Mouse (Mus musculus) embryo, embryonic 10 days (tissue): Measurements from ENCODE around the gene Cd81.

Experiments
- DNase-seq: peaks from one replicate; pipeline ENCODE4 v3.0.0-alpha.2; 2015; ENCODE audit warnings: low spot score

The Cd81 gene

DNA sequence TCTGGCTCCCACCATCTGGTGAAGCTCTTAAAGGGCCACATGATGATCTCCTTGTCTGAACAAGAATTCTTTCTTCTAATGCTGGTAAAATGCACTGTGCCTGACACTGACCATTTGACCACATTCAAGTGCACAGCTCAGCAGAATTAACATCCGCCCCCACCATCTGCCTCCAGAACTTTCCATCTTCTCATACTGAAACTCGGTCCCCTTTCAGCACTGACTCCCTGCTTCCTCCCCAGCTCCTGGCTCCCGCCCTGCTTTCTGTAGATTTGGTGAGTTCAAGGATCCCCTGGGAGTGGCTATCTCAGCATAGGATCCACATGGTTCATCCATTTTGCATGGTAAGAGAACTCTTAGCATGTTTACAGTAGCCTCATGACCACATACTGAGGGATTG lies 31.8 kb upstream of the Cd81 start:
- no peak for DNase-seq

GRCm38 (mm10) chr7:143021356-143022164 lies 31.0 kb upstream of the Cd81 start:
- DNase-seq: no peak

- DNase-seq: no peak
Observed at GRCm38 (mm10) chr7:143023499-143023898, 29.0 kb upstream of the Cd81 start.

DNA sequence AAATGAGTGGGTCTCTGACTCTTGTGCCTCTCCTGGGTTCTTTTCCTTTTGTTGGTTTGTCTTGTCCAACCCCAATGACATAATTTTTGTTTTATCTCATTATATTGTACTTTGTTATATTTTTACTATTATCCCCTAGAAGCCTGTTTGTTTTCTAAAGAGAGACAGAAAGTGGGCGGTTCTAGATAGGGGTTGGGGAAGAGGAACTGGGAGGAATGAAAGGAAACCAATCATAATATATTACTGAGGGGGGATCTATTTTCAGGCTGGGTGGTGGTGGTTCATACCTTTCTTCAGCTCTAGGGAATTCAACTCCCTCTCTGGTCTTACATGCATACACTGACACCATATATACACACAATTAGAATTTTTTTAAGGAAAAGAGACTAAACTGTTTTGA lies 28.2 kb upstream of the Cd81 start:
- DNase-seq: no peak

- DNase-seq: no peak
Observed at GRCm38 (mm10) chr7:143025496-143025895, 27.0 kb upstream of the Cd81 start.

GRCm38 (mm10) chr7:143027196-143027595 lies 25.3 kb upstream of the Cd81 start:
- DNase-seq: no peak

- no peak for DNase-seq
Observed at GRCm38 (mm10) chr7:143031816-143032215, 20.7 kb upstream of the Cd81 start.

- no peak for DNase-seq
Observed at GRCm38 (mm10) chr7:143033581-143033980, 19.0 kb upstream of the Cd81 start.

DNA sequence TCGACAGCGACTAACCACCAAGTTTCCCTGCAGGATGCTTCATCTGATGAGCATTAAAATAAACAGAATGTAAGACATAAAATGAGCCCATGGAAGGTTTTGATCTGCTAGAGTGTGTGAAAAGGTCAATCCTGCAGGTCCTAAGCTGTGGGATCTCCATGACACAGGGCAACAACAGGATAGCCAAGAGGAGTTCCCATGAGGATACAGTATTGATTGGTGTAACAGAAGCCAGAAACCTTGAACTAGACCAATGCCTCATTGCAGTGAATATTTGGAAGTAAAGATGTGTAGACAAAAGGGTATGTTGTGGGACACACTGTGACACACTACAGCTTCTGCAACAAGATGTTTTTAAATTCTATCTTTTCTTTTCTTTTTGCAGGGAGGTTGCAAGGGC lies 18.4 kb upstream of the Cd81 start:
- DNase-seq: no peak

DNA sequence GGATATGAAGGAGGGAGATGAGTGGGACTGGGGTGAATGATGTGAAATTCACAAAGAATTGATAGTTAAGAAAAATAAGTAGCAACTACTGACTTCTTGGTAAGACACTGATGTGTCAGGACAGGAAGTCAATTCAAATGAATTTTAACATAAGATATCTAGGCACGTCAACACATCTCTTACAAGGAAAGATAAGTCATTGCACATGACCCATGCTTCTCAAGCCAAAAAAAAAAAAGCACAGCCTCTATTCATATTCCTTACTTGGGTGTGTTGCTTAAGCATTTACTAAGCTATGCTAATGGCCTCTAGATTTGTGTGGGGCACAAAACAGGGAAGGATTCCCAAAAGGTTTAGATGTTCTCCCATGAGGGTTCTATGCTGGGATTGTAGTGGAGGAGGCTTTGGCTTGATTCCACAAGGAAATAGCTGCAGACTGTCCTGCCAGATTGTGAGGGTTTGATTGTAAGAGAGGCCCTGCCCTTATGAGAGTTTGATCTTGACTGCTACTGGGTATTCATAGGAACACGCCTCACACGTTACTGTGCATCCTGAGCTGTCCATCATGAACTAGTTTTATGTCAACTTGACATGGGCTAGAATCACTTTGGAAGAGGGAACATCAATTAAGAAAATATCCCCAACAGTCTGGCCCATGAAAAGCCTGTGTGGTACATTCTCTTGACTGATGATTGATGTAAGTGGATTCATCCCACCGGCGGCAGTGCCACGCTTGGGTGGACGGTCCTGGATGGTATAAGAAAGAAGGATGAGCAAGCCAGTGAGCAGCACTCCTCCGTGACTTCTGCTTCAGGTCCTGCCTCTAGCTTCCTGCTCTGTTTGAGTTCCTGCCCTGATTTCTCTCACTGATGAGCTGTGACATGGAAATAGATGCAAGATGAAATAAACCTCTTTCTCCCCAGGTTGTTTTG lies 17.8 kb upstream of the Cd81 start:
- DNase-seq: no peak

DNA sequence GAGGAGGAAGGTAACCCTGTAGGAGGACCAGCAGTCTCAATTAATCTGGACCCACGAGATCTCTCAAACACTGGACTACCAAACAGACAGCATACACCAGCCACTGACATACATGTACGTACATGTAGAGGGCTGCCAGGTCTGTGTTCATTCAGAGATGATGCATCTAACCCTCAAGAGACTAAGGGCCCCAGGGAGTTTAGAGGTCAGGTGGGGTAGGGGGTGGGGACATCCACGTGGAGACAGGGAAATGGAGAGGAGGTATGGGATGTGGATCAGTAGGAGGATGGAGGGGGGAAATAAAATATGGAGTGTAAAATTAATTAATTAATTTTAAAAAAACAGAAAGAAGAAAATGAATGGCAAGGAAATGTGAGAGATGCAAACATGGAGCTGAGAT lies 15.8 kb upstream of the Cd81 start:
- no peak for DNase-seq

DNA sequence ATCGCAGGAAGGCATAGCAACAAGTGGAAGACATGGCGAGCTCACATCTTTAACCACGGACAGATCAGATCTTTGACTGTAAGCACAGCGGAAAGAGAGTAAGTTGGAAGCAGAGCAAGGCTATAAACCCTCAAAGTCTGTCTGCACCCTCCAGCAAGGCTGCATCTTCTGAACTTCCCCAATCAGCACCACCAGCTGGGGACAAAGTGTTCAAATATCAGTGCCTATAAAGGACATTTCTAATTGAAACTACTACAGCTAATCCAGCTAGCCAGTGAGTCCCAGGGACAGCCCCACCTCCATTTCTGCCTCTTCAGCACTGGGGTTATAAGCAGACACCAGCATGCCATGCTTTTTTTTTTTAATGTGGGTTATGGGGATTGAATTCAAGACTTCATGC lies 15.2 kb upstream of the Cd81 start:
- DNase-seq: no peak

DNA sequence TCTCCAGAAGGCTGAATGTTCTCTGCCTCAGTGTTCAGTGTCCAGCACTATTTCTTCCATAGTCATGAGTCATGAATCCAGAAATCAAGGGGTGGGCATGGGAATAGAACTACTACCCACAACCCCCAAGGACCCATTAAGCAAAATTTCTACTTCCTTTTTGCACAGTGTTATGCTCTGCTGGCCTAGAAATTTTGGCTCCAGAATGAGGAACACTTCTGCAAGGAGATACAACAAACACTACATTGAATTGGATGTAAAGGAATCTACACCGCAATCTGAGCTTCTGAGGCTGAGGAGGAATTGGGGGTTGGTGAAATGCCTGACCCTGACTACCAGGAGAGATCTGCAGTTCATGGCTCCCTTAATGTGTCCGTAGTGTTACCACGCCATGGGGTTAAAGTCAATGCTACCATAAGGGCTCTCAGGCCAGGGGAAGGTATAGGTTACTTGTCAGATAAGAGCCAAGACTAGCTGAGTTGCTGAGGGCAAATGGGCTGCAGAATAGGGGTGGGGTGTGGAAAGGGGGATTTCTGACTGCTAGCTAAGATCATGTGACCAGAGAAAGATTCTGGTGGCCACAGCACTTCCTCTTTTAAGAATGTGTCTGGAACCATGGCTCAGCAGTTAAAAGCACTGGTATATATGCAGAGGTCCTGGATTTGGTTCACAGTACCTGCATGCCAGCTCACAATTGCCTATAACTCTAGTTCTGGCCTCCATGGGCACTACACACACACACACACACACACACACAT lies 14.2 kb upstream of the Cd81 start:
- no peak for DNase-seq

GRCm38 (mm10) chr7:143040561-143040960 lies 12.0 kb upstream of the Cd81 start:
- no peak for DNase-seq

DNA sequence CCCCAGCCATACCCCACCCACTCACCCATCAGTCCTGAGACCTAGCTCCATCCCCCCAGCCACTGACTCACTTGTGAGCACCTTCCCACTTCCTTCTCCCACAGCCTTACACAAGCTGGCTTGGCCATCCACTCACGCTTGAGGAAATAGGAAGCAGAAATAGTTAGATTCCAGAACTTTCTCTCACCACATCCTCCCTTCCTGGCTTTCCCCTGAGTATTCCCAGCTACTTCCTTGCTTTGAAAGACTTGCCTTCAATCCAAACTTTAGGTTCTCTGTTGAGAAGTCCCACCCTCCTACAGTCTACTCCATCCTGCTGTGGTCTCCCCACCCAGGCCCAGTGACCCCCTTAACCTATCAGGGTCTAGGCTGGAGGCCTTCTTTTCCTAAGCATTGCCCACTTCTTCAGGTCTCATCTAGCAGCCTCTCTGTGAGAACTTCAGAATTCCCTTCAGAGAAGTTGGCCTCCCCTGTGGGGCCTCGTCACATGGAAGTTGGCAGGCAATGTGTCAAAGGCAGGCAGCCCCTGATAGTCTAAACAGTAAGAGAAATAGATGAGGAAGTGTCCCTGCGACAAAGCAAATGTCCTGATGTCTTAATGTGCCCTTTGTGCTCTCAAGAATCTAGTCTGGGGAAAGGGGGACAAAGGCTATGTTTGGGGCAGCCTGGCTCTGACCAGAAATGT lies 11.3 kb upstream of the Cd81 start:
- no peak for DNase-seq

- DNase-seq: no peak
Observed at GRCm38 (mm10) chr7:143042089-143042488, 10.4 kb upstream of the Cd81 start.

DNA sequence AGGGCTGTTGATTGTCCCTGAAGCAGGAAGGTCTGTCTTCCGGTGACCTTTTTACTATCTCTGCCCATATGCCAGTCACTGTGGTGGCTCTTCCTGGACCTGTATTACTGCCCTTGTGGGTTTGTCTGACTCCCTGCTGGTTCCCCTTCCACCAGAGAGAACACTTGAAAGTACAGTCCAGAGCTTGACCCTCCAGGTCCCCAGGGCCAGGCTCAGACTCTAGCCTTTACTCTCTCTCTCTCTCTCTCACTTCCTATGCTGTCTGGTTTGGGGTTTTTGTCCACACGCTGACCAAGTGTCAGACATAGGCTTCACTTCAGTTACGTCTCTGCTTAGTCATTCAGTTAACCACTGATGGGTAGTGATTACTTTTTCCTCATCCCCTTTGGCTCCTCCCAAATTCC lies 9.6 kb upstream of the Cd81 start:
- no peak for DNase-seq

DNA sequence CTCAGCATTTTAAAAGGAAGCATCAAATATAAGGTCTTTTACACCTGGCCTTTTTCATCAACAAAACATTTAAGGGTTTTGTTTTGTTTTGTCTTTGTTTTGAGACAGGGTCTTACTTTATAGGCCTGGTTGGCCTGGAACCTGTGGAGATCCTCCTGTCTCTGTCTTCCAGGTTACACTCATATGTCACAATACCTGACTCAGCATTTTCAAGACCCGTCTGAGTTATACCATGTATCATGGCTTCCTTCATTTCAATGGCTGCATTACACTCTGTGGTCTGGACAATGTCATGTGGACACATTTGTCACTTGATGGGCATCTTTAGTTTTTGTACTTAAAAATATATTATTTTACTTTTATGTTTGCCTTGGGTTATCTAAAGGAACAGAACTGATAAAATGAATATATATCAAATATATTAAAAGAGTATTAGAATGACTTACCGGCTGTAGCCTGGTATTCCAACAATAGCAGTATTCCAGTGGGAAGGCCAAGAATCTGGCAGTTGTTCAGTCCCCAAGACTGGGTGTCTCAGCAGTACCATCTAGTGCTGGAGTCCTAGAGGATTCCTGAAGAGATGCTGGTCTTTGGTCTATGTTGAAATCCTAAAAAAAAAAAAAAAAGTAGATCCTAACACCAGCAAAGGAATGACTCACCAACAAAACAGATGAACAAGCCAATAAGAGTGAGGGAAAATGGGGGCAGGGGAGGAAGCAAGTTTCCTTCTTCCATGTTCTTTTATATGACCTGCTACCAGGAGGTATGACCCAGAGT lies 8.3 kb upstream of the Cd81 start:
- no peak for DNase-seq

DNA sequence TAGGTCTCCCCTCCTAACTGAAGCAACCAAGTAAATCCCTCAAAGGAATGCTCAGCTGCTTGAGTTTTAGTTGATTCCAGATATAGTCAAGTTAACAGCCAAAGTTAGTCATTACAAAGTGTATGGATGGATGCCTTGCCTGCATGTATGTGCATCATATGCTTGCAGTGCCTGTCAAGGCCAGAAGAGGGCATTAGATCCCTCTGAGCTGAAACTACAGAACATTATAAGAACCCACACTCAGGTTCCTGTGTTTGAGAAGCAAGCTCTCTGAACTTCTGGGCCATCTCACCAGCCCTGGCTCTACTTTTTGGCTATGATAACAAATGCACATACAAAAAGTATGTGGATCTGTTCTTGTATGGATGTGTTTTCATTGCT lies 7.7 kb upstream of the Cd81 start:
- no peak for DNase-seq

DNA sequence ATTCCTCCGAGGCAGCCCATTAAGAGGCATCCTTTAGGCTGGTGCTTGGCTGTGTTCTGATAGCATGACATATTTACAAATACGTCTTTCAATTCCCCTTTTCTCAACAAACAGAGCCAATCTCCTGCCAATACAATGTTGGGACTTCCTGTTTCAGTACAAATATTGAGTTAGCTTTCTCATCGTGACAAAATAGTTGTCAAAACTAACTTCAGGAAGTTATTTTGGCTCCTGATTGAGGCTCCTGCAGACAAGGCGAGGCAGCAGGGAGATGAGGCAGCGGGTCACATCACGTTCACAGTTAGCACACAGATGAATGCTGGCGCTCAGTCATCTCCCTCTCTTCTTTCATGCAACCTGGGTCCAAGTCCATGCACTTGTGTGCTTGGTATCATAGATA lies 6.2 kb upstream of the Cd81 start:
- DNase-seq: no peak

DNA sequence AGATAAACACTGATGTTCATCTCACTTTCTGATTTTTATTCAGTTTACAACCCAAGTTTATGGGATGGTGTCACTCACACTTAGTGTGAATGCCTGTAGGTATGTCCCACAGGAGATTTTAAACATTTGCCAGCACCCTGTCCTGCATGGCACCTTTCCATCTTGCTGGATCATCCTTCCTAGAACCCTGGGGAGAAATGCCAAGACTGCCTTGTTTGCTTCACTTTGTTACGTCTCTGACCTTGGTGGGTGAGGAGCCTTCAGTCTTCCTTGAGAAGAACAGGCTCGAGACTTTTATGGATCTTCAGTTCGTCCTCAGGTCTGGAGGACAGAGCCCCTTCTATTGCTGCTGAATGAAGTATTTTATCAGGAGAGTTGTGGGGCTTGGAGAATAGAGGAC lies 3.2 kb upstream of the Cd81 start:
- no peak for DNase-seq
